Mouse (Mus musculus) cerebellum, adult (tissue): ENCODE results near the gene Gm4969.
A peak's percentile ranks its signal among the peaks of the same experiment; 100 is the strongest.

Experiments
- ATAC-seq: cut with Nextera tagmentation; 2 replicates; pipeline ENCODE4 v1.9.2; 2017; ENCODE audit warnings: mild to moderate bottlenecking, moderate library complexity, mixed read lengths; ENCODE audit not compliant: insufficient number of reproducible peaks, low FRiP score, low TSS enrichment

Gm4969 gene

DNA sequence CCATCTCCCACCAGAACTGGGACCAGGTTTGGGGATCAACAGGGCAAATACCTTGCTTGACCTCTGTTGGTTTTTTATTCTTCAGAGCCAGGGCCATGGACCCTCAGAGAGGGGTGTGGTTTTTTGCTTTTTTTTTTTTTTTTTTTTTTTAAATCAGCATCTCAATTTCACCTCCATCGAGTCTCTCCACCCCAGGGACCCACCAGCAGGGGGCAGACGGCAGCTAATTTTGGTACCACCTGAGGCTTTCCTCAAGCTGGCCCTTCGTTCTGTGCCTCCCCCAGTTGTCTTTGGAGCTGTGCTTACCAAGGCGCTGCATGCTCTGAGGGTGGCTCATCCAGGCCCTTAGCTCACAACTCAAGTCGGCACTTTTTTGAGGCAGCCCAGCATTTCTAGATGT lies 19.2 kb upstream of the Gm4969 start:
- ATAC-seq: no peak

DNA sequence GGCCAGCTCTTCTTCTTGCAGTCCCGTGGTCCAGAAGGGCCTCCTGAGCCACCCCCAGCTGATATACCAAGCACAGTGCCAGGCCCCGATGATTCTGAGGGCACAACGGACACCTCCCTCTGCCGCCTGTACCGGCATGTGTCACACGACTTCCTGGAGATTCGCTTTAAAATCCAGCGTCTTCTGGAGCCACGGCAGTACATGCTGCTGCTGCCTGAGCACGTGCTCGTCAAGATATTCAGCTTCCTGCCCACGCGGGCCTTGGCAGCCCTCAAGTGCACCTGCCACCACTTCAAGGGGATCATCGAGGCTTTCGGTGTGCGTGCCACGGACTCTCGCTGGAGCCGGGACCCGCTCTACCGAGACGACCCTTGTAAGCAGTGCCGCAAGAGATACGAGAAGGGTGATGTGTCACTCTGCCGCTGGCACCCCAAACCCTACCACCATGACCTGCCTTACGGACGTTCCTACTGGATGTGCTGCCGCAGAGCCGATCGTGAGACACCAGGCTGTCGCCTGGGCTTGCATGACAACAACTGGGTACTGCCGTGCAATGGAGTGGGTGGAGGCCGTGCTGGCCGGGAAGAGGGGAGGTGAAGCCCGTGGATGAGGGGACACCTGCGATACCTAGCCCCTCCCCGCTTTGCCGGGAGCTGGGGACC lies 18.6 kb upstream of the Gm4969 start:
- no peak for ATAC-seq

DNA sequence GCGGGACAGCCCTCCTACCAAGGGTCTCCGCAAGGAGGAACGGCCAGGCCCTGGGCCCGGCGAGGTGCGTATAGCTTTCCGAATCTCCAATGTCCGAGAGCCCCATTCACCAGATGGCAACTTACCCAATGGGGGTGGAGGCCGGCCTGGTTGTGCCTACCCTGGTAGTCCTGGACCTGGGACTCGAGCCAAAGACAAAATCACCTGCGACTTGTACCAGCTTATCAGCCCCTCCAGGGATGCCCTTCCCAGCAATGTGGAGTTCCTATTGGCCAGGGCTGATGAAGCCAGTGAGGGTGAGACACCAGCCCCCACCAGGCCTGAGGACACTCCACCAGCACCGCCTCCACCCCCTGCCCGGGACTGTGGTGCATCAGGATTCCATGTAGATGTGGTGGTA lies 18.0 kb upstream of the Gm4969 start:
- no peak for ATAC-seq

DNA sequence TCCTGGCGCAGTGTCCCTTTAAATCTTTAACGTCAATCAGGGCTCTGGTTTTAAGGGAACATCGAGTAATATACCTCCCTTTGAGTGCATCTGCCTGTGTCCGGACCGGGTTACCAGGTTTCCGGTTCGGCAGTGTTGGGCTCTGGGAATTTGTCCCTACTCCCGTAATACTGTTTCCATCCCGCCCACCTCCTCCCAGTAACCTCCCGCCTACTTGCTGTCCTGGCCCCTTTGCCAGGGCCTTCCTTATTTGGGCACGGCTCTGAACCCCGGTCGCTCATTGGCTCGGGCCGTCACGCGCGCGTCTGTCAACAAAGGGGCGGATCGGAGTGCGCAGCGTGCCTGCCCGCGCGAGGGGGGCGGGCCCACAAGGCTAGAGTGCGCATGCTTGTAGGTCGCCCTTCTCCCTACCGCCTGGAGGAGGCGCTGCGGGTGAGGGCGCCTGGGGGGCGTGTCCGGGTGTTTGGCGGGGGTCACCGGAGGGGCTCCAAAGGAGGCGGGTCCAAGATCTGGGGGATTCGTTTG lies 13.2 kb upstream of the Gm4969 start:
- ATAC-seq: peak; percentile 97

DNA sequence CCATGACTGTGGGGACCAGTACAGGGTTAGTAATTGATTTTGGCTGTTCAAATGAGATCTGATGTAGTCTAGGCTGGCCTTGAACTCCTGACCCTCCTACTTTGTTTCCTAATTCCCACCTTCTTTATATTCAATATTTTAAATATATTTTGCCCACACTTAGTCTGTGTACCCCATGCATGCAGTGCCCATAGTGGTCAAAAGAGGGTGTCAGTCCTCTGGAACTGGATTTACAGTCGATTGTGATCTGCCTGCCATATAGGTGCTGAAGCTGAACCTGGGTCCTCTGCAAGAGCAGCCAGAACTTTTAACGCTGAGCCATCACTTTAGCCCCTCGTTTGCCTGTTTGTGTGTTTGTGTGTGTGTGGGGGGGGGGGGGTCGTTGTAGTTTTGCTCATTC lies 12.5 kb upstream of the Gm4969 start:
- no peak for ATAC-seq

DNA sequence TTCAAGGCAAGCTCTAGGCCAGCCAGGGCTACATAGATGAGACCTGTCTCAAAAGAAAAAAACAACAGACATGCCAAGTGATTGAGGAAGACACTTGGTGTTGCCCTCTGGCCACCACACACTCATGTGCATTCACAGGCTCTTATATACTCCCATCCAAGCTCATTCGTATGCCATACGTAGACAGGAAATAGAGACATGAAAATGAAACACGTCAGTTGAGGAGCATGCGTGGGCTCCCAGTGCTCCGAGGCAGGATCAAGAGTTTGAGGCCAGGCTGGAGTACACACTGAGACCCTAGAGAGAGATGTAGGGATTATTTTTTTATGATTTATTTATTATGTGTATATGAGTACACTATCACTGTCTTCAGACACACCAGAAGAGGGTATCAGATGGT lies 11.2 kb upstream of the Gm4969 start:
- no peak for ATAC-seq

DNA sequence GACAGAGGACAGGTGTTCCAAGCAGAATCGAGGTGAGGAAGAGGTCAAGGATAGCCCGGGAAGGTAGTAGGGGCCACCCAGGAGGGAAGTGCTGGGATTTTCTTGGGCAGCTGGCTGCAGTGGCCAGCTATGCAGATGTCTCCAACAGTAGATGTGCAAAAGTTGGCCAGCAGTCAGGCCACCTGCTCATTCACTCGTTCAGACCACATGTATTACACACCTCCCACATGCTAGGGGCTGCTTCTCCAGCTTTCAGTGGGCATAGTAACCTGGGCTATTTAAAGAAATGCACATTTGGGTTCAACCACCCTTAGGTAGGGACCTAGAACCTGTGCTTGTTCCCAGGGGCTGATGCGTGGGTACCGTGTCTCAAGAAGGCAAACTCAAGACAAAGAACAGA lies 9.6 kb upstream of the Gm4969 start:
- ATAC-seq: no peak

DNA sequence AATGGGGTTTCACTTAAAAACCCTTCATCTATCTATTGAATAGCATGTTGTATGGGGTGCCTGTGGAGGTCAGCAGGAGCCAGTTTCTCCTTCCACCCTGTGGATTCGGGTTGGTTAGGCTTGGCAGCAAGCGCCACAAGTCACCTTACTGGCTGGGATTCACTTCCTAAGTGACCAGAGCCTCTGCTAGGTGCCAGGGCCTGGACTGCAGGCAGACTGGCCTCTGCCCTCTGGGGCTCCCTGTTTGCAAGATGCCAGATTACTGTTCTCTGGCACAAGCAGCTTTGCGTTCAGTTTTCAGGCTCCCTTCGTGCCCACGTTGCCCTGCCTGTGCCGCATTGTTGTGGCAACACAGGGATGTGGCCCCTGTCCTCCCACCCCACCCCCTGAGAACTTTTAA lies 6.5 kb upstream of the Gm4969 start:
- no peak for ATAC-seq

DNA sequence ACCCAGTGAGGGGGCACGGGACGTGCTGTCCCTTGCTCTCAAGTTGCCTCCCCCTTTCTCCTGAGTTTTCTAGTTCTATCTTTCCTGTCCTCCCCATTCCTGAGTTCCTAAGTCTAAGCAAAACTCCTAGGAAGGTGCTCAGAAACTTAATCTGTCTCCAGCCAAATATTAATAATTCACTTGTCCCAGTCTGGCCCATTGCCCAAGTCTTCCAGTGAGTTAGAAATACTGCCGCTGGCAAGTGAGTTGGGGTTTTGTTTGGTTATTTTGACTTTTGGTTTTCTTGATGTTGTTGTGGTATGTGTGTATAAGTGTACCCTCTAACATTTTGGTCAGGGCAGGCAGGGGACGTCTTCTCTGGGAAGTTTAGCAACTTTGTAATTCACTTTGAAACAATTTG lies 3.5 kb upstream of the Gm4969 start:
- no peak for ATAC-seq

DNA sequence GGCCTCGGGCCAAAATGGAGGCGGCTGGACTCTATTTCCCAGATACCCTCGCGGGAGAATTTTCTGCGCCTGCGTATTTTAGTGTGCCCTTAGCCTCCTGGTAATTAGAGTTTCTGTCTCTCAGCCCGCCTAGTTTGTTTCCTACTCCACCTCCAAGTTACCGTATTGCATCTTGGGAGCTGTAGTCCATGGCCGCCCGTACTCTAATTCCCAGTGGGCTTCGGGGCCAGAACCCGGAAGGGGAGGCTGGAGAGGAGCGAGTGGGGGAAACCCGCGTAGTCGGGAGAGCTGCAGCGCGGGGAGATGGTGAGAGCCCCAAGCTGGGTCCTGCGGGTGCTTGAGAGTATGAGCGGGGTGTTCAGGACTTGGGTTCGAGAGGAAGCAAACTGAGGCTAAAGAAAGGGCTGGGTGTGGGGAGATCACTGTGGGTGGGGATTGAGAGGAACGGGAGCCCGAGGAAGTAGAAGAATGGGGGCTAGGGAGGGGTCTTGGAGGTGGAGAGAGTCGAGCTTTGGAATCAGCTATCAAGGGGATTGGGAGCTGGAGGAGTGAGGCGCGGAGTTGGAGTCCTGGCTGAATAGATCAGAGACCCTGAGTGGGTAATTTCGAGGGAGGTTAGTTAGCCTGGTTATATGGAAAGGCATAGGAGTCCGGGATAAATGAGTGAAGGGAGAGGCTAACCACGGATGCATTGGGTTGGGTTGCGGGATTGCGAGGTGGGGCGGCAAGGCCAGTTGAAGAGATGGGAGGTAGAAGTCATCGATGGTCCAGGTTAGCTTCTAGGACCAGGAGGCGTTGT lies 1.7 kb upstream of the Gm4969 start, which contains the start of gene Fbxo46:
Gene Fbxo46 (plus strand): TSS at position 229 of the 799 bp plus-strand sequence.
- ATAC-seq: peak; percentile 98

DNA sequence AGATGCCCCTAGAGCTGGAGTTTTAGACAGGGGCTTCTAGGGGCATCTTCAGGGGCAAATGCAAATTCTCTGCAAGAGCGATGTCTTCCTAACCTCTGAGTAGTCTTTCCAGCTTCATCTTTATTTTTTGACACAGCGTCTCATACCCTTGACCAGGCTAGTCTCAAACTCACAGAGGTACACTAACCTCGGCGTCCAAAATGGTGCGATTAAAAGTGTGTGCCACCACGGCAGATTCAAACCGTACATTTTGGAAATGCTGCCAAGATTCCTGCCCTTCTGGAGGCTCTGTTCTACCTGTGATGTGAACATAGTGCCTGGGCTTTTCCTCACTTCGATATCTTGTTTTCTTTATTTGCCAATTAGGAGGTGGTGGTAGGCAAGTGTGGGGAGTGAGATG lies 915 bp upstream of the Gm4969 start:
- ATAC-seq: no peak

DNA sequence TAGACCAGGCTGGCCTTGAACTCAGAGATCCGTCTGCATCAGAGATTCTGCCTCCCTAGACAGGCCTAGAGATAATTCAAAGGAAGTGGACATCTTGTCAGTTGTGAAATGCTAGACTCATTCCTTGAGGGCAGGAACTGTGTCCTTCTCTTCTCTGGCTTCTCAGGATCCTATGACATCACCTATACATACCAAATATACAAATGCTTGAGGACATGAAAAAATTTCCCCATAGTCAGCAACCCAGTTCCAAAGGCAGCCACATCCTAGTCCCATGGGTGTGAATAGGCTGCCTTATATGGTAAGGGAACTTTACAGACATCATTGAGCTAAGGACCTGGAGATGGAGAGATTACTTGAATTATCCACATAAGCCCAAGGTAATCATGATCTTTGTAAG lies 8.6 kb downstream of the Gm4969 start:
- ATAC-seq: no peak

DNA sequence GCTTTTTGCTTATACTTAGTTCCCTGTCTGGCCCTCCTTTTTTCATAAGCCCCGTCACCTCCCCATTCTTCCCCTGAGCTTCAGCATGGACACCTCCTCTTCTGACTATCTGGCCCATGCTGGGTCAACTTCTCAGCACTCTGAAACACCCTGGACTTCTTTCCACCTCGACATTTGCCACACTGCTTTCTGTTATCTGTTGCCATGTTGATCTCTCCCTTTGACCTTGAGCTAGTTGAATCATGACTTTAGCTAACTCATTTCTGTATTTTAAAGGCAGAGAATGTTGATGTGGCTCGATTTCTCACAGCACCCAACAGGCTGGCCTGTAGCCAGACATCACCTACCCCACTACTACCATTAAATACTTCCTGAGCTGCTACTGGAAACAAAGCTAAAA lies 10.7 kb downstream of the Gm4969 start:
- ATAC-seq: no peak

DNA sequence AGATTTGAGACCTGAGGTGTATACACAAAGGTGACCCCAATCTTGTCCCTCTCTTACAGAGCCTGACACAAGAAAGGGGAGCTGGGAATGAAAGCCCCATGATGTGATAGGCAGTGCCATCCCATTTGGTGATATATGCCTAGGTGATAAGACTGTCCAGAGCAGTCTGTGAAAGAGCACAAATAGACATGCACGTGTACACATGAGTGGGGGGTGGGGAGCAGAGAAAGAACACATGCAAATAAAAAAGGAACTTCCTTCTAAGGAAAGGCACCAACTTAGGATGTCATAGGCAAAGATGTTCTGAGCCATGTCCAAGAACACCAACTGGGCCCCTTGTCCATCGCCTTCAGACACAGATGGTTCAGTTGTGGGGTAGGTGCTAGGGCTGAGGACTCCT lies 13.7 kb downstream of the Gm4969 start:
- ATAC-seq: no peak

DNA sequence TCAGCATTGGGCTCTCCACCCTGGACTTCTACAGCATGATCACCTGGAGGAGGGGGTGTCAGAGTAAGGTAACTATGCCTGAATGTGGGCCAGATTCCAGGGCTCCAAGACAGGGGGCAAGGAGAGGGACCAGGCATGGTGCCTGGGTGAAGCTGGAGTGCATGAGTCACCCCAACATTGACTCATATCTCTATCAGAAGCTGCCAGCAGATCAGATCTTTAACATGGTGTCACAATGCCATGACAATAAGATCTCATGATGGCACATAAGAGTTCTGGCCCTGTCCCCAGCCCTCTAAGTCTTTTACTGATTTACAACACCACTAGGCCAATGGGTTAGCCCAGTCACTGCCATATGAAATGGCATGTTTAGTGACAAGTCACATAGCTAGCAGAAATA lies 14.4 kb downstream of the Gm4969 start:
- no peak for ATAC-seq

DNA sequence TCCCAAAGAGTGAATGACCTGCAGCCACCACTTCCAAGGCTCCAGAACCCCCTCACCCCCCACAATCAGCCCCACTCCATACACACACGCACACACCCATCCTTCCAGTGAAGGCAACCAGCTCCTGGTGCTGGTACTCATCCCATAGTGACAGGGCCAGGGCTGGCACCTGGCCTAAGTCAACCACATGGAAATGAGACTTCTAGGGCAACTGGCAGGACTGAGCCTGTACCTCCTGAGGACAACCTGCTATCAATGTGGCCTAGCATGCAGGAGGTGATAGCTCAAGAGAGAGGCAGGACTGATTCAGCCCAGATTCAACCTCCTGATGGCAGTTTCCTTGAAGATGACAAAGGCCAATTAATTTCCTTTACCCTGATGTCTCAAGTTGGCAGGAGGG lies 17.9 kb downstream of the Gm4969 start:
- ATAC-seq: no peak

DNA sequence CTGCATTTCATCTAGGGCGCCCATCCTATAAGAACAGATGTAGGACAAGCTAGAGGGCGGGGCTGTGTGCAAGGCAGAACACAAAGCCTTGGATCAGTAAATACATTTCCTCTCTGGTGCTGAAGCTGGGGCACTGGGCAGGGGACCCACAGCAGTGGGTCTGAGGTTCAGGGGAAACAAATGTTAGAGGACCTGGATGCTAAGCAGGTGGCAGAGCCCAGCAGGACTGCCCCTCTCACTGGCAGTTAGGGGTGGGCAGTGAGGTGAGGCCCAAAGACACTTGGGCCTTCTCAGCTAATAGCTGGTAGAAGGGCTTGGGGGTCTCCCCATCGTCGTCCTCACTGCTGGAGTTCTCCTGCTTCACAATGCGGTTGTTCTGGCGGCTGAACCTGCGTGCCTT lies 19.4 kb downstream of the Gm4969 start:
- no peak for ATAC-seq

DNA sequence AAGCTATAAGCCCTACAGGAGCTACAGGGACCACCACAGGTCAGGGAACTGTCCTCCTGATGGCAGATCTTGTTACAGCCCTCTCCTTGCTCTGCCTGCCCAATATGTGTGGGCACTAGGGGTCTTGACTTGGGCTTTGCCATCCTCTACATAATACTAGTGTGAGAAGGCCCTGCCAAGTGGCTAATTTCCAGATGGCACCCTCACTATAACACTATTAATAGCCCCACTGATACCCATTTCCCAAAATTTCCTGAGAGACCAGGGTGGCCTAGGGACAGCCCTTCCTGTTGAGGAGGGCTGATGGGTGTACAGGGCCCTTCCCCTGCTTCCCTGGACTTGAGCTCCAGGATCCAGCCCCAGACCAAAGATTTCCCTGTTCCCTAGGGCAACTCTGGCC lies 20.3 kb downstream of the Gm4969 start:
- no peak for ATAC-seq

DNA sequence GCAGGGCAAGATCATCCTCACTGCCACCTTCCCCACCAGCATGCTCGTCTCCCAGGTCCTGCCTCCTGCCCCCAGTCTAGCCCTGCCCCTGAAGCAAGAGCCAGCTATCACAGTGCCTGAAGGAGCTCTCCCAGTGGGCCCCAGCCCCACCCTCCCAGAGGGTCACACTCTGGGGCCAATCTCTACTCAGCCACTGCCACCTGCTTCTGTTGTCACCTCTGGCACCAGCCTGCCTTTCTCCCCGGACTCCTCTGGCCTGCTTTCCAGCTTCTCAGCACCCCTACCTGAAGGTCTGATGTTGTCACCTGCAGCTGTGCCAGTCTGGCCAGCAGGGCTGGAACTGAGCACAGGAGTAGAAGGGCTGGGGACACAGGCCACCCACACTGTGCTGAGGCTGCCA lies 21.0 kb downstream of the Gm4969 start:
- no peak for ATAC-seq

DNA sequence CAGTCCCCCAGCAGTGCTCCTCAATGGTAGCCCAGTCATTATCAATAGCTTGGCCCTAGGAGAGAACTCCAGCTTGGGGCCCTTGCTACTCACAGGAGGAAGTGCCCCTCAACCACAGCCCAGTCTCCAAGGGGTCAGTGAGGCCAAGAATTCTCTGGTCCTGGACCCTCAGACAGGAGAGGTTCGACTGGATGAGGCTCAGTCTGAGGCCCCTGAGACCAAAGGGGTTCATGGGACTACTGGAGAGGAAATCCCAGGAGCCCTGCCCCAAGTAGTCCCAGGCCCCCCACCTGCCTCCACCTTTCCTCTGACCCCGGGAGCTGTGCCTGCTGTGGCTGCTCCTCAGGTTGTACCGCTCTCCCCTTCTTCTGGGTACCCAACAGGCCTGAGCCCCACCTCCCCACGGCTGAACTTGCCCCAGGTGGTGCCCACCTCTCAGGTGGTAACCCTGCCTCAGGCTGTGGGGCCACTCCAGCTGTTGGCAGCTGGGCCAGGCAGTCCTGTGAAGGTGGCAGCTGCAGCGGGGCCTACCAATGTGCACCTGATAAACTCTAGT lies 21.7 kb downstream of the Gm4969 start:
- ATAC-seq: no peak

DNA sequence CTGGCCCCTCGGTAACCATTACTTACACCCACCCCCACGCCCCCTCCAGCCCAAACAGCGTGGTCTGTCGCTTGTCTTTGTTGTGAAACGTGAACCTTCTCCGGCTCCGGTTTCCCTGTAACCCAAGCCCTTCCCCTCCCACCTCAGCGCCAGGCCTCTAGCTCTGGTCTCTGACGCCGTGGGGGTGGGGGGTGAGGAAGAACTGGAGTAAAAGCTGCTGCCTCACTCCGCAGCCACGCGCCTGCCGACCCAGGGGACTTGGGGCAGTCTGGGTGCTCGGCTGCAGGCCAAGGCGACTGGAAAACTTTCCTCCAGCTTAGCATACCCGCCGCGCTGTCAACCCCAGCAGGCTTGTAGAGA lies 22.4 kb downstream of the Gm4969 start:
- no peak for ATAC-seq
